Mouse (Mus musculus) NIH3T3 (cell line): ENCODE data around the gene Pom121l2.

Source experiments
- DNase-seq: peaks from one replicate; pipeline ENCODE4 v3.0.0-alpha.2; 2012; ENCODE audit warnings: low read depth

The Pom121l2 gene

DNA sequence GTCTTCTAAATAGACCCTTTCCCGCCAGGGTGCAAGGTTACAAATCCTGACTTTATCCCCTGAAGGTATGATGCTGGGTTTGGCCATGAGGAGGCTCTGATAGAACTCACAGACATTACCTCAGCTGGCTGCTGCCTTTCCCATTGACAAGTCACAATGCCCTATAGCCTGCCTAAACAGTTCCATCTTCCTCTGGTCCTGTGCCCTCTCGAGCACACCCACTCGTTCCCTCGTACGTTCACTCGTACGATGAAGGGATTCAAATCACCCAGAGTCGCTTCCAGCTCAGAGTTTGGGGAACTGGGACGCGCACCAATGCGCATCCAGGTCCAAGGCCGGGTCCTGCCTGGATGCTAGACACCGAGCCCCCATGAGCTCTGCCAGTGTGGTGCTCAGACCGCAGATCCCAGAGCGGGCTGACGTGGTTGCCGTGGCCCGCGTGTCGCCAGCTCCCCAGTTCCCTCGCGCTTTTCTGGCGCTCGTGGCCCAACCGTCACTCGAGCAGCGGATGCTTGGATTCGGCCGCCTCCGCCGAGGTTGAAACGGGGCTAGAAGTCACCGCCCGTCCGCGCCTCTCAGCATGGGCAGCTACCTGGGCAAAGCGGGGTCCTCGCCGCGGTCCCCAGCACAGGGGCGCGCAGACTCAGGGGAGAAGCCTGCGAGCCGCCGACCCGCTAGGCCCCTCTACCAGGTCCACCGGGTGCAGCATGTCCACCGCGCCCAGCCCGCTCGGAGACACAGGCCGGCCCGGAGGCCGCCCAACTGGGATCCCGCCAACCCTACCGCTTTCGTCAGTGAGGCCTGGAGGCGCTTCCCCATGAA lies at the start of gene Pom121l2:
Gene Pom121l2, plus strand, starts transcription at position 214 of the 822 bp plus-strand sequence.
- DNase-seq = no peak

DNA sequence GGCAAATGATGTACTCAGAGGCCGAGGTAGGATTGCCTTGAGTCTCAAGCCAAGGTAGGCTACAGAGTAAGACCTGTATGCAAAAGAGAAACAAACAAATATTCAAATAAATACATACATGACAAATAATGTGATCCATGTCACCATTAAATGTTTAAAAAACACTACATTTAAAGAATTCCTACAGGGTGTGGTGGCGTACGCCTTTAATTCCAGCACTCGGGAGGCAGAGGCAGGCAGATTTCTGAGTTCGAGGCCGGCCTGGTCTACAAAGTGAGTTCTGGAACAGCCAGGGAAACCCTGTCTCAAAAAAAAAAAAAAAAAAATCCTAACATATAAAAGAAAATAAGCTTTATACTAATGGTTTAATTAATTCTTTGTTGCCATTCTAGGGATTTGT lies 49.3 kb upstream of the Pom121l2 start:
- DNase-seq = no peak

DNA sequence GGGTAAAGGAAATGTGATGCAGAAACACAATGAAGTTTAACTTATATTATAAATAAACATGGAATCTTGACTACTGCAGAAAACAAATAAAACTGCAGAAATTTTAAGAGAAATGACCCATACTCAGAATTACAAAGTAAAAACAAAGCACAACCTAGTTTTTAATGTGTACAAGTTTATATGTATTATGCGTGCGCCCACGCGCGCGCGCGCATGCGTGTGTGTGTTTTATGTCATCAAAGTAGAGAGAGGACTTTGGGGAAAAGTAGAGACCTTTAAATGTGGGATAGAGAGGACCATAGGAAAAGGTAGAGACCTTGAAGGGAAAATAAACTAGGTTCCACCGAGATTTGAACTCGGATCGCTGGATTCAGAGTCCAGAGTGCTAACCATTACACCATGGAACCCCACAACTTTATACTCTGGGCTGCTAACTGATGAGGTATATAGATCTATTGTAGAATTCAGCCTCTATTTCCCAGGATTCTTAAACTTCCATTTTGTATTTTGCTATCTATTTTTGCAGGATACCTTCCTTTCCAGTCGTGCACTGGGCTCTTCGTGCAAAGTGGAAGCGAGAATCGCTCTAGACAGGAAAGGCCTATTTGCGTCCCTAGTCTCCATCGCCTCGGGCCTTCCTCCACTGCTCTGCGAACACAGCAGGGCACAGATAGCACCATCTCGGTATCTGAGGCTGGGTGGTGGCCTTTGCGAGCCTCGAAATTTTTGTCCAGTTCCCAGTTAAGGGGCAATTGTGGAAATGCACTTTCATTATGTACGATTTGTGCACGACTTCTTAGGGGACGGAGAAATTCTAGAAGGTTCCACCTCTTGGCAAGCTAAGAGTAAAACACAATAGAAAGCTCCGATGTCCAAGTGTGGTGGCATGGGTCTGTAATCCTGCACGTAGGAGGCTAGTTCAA lies 47.1 kb upstream of the Pom121l2 start:
- peak; percentile 34 for DNase-seq

DNA sequence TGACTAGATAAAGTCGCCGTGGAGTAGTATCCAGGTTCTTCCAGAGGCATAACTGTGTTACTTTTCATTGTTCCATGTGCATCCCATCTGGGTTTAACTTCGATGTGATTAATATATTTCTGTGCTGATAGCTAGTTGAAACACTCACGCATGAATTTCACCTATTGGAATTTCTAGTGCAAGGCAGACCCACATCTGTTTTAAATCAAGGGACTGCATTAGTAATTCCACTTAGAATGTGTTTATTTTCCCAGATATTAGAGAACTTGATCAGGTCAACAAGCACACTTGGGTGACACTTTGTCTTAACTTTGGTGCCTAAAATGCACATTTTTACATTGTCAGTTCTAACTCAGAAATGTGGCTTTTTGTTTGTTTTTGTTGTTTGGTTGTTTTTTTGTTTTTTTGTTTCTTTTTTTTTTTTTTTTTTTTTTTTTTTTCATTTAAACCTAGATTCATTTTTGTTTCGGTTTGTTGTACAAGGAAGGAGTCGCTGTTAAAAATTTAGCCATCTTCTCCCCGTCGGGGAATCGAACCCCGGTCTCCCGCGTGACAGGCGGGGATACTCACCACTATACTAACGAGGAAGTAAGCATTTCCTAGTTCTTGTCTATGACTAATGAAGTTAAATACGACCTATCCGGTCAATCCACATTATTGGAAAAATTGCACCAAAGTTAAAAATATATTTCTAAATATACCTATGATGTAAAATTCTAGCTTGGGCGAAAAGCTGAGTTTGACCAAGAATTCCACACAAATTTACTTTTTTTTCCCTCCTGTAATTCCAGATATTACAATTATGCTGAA lies 45.8 kb upstream of the Pom121l2 start:
- DNase-seq = peak; percentile 81

DNA sequence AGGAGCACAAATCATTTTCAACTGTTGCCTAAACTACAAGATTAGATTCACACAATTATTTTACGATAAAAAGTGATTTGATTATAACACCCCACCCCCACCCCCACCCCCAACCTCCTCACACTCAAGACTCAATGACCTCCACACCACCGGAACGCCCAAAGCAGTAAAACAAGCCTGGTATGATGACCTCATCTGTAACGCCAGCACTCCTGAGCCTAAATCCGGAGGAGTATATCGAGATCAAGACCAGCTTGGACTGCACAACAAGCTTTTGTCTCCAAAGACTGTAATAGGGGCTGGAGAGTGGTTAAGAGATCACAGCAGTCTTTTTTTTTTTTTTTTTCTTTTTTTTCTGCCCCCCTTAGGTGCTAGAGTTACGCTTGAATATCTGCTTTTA lies 45.2 kb upstream of the Pom121l2 start:
- DNase-seq = peak; percentile 48

DNA sequence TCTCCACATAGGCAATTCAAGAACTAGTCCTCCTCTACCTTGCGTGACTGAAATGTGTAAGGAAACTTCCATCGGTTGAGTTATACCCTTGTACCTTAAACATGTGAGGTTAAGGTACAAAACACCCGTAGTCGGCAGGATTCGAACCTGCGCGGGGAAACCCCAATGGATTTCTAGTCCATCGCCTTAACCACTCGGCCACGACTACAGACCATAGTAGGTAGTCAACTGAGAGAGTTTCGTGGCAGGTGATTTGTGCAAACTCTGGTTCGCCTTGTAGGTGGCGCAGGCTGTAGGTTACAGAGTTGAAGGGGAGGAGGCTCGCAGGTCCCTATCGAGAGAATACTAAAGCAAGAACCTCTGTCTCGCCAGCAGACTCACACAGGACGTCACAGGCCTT lies 44.0 kb upstream of the Pom121l2 start:
- peak; percentile 8 for DNase-seq

DNA sequence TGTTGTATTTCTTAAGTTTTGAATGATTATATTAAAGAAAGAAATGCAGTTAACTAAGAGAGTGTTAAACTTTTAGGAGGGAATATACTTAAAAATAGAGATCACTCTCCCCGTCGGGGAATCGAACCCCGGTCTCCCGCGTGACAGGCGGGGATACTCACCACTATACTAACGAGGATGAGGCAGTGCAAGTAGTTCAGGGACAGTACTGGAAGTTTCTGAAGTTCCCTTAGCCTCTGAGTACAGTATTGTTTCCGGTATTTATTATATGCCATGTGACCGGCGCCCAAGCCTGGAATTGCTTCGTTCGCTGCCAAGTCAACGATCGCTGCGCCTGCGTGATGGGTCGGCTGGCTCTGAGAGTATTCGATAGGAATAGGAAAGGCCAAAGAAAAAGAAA lies 40.8 kb upstream of the Pom121l2 start:
- peak; percentile 96 for DNase-seq

DNA sequence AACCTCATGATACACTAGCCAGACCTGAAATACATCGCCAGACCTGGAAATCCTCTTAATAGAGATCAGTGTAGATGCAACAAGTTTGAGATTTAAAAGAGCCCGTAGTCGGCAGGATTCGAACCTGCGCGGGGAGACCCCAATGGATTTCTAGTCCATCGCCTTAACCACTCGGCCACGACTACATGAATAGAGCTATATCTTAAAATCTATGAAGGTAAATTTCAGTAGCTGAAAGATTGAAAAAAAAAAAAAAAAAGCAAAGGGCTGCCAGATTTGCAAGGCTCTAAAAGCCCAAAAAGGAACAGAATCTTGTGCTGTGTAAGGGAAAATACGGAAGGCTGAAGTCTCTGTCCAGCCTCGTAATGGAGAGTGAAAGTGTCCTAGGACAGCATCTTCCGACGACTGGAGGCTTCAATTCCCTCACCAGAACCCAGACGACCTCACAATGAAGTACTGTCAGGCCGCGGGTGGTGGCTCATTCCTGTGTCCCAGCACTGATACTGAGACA lies 40.1 kb upstream of the Pom121l2 start:
- peak; percentile 83 for DNase-seq

DNA sequence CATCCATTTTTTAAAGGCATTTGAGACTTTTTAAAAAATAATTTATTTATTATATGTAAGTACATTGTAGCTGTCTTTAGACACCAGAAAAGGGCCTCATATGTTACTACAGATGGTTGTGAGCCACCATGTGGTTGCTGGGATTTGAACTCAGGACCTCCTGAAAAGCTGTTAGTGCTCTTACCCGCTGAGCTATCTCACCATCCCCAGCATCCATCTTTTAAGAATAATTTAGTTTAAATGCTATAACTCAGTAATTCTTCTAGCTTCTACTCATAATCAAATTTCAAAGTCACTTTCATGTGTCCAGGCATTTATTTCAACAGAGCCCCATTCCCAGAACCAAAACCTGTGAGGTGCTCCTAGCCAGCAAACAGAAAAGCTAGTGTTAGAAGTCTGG lies 37.4 kb upstream of the Pom121l2 start:
- no peak for DNase-seq

DNA sequence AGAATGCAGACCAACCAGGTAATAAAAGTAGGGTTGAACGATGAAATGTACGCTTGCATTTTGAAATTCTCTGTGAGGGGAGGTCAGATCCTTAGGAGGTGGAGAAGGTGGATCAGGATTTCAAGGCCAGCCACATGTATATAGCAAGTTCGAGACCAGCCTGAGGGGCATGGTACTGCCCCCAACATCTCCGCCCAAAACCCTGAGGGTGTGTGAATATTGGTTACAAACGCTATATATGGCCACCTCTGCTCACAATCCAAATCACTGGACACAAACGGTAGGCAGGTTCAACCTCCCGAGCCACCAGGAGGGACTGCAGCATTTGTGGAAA lies 36.4 kb upstream of the Pom121l2 start:
- no peak for DNase-seq

DNA sequence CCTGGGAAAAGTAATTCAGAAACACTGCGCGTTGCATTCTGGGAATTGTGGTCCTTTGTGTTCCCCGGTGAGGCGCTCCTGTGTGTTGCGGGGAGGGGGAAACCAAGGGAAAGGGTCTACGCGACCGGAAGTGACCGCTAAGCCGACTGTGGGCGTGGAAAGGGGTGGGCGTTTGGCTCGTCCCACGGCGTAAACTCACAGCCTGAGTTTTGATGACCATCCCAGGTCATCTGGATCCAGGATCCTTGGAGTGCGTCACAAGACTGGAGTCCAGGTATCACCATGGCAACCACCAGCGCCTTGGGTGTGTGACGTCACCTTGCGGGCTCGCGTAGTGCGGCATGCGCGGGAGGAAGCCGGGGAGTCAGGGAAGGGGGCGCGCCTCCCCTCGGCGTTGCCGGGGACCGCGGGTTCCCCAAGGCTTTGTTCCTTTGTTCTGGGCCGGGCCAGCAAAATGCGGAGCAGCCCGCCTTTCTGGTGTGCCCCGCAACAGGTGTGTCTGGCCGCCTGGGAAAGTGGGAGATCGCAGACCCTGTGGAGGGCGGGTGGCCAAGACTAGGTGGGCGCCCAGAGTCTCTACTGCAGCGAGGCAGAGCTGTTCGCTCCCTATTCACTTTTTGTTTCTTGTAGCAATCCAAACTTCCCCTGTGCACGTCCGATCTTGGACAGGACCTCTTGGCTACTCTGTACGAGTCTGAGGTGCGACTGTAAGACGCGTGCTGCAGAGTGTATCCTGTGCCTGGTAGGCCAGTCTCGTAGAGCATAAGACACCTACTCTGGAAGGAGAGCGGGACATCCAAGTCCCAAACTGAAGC lies 35.9 kb upstream of the Pom121l2 start, which contains the start of gene Zfp184:
Gene Zfp184, plus strand, starts transcription at position 169 of the 815 bp plus-strand sequence.
- peak; percentile 94 for DNase-seq

DNA sequence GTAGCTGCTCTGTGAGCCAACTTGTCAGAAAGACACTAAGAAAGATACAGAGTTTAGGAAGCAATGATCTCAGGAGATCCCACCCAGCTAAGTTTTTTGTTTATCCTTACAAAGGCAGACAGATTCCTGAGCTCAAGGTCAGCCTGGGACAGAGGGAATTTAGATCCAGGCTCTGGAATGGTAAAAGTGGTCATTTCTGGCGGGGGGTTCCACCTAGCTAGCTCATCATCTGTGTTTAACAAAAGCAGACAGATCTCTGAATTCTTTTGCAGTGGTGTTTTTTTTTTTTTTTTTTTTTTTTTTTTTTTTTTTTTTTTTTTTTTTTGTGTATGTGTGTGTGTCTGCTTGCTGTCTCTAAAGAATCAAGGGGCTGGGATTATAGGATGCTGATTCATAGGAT lies 11.7 kb upstream of the Pom121l2 start:
- no peak for DNase-seq

DNA sequence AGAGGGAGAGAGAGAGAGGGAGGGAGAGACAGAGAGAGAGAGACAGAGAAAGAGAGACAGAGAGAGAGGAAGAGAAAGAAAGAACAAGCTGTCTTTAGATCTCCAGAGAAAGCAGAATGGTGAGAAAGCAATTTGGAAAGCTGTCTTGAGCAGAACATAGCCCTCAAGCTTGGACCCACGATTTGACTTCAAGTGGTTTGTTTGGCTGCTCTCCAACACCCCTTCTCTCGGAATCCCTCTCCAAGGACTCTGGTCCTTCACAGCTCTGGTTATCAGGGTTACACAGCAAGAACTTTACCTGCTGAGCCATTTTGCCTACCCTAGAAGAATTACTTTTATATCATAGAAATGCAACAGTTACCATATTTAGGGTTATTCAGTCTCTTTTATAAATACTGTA lies 11.2 kb upstream of the Pom121l2 start:
- no peak for DNase-seq

DNA sequence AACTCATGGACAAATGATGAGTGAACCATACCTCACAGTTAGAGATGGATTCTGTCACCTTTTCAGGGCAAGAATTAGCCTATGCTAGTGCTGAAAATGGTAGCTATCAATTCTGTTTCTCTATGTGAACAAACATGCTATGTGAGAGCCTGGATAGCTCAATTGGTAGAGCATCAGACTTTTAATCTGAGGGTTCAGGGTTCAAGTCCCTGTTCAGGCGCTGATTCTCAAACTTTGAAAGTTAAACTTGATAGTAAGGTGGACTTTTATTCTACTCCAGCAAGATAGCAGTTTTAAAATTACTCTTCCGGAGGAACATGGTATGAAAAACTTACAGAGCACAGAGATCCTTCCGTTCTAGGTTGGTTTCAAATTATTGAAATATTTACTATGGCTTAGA lies 9.4 kb upstream of the Pom121l2 start:
- peak; percentile 21 for DNase-seq

DNA sequence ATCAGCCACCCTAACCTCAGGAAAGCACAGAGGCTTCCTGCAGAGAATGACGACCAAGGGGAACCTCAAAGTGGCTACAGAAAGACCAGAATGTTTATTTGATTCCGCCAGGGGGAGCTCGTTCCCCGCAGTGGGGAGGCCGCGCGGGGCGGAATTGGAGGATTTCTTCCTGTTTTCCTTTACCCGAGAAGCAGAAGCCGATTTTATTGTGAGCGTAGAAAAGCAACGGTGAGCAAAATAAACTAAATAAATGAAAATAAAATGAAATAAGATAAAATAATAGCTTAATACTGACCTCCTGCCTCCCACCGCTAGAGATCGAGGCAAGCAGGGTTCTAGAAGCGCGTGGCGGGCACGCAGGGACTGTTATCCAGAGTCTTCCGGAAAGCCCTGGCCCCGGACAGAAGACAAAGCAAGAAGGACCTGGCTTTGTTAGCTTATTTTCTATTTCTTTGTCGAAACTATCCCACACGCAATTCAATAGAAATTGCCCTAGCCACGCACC lies 6.7 kb upstream of the Pom121l2 start:
- DNase-seq = peak; percentile 95

DNA sequence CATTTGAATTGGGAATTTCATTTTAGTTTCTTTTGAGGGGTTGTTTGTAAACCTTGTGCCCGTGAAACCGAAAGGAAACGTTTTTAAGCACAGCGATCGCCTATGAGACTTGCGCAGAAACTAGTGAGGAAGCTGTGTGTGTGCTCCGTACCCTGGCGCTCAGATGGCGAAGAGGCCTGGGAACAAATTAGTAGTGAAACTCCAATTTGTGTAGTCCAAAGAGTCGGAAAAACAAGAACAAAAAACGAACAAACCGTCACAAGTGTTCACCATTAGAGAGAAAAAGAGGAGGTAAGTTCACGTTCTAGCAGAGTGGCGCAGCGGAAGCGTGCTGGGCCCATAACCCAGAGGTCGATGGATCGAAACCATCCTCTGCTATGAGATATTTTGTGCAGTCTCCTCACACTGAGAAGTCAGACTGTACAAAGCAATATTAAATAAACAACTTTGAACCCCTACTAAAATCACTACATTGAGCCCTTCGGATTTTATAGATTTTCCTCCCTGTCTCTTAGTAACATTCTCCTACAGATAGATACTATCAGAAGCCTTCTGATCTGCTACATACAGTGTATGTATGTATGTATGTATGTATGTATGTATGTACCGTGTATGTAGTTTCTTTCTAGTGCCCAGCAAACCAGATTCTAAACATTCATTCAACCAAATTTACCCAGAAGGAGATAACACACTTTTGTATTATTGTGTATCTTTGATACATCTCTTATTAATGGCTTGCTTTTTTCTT lies 6.1 kb upstream of the Pom121l2 start:
- peak; percentile 84 for DNase-seq

DNA sequence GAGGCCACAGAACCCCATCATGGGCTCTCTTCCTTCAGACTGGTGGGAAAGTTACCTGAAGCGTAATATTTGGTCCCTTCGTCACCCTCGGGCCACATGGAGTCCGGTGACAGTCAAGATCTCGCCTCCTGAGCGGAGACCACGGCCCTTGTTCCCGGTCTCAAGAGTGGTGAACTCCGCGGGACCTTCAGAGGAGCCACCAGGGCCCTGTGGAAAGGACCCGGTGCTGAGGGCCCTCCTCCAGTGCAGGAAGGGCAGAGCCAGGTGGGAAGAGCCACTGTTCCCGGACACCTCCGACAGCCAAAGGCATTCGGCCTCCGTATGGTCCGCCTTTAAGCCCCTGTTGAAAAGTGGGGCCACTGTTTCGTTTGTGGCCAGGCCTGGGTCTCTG lies 804 bp downstream of the Pom121l2 start:
- no peak for DNase-seq

DNA sequence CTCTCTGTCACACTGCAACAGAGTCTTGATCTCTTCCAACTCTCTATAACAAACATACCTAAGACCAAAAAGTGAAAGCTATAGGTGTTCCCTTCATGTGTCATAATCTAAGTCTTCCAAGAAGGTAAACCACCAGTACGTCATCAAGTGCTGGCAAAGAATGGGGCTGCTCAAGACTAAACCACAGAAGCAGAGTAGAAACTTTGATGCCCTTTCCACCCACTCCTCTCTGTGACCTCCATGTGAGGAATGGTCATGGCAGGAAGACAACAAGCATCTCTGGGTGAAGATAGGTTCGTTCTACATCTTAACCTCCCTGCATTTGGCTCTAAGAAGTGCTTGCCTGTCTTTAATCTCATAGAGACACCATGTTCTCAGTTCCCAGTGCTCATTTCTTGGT lies 3.5 kb downstream of the Pom121l2 start:
- DNase-seq = no peak

DNA sequence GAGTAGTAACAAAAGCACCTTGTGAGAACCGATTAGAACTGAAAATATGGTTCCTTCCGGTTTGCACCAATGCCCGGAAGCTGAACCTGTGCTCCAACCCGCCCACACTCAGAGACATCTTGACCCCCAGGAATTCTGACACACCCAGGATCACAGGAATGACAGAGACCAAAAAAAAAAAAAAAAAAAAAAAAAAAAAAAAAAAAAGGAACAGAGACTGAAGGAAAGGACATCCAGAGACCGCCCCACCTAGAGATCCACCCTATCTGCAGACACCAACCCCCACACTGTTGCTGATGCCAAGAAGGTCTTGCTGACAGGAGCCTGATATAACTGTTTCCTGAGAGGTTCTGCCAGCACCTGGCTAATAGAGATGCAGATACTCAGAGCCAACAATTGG lies 11.6 kb downstream of the Pom121l2 start:
- DNase-seq = no peak
